Mouse (Mus musculus): Measurements from ENCODE around the gene Dppa3. TPM values are rescaled to one million over a fixed set of nuclear protein-coding genes. Genes with fewer than 3 reads are reported as not detected.

The Dppa3 gene
- total RNA-seq, 2 experiments from 2014 or later, result not detected

DNA sequence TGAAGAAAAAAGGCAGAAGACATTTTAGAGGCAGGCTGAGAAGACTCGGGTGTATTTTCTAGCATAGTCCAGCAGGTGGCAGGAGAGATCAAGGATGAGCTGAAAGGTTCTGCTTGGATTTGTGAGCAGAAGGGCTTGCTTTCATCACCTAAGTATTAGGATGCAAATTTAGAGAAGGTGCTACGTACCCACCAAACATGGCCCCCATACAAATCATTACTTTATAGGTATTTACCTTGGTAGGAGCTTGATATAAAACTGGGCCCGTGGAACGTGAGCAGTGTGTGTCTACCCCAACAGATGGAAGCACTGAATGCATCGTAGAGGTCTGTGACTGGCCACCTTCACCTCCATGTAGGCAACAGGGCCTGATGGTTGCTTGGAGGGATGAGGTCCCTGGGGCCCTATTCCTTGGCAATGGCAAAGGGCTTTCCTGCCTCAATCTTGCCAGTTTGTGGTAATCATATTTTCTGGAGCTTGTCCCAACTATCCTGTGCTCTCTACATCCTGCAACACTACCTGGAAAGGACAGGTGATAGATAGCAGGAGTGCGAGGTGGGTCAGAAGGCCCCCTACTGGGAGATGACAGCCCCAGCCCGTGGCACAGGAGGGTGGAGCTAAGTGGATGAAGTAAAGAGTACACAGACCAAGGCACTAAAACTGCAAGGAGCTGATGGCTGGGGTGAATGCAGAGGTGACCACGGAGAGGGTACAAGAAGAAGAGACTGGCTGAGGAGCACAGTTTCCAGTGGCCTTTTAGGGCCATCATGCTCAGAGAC is 34.6 kb downstream of the Dppa3 start:
- peak; percentile 73 for ATAC-seq (replicated peaks; ENCODE audit: low FRiP score, low TSS enrichment, poor library complexity, severe bottlenecking)

GRCm38 (mm10) chr6:122662551-122663264 is 36.5 kb downstream of the Dppa3 start:
- no peak for ATAC-seq (replicated peaks; ENCODE audit: low FRiP score, low TSS enrichment, poor library complexity, severe bottlenecking)

DNA sequence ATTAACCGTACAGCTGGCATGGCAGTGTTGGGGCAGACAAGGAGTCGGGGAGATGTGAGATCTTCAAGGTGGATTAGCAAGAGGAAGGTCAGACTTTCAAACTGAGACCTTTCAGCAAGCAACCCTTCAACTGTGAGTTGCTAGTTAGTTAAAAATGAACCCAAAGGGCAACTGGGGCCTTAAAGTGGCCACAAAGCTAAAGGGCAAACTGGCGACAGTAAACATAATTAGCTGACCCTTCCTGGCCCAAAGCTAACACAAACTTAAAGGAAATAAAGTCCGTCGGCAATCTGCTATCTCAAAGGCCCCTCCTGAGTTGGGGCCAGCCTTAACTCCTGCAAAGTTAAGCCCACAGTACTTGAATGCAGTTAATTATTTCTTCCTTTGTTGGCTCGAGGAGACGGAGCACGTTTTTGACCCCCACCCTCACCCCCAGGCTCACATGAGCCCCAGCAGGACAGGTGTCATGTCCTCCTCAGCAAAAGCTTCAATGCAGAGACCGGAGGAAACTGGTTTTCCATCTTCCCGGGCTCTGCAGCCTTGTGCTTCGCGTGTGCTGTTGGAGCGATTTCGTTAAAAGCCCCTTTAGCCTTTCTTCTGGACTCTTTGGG is 37.5 kb downstream of the Dppa3 start:
- ATAC-seq (replicated peaks; ENCODE audit: low FRiP score, low TSS enrichment, poor library complexity, severe bottlenecking), result no peak

DNA sequence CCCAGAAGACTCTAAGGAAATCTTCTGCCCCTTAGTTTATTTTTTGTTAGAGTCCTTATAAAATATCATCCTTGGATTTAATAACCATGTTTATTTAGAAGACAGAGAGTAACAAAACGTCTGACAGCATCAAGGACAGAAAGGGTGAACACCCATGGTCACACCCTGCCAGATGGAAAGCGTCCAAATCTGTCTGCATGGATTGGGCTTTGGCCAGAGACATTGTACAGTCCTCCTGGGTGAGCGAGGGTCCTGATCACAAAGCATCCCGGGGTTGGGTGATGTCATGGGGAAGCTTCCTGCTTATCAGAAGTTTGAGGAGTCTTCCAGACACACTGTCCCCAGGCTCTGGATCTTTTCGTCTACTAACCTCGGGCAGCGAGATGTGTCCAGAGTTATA is 39.7 kb downstream of the Dppa3 start:
- ATAC-seq (replicated peaks; ENCODE audit: low FRiP score, low TSS enrichment, poor library complexity, severe bottlenecking), result no peak

GRCm38 (mm10) chr6:122667715-122668114 is 41.5 kb downstream of the Dppa3 start:
- ATAC-seq (replicated peaks; ENCODE audit: low FRiP score, low TSS enrichment, poor library complexity, severe bottlenecking), result no peak

- no peak for ATAC-seq (replicated peaks; ENCODE audit: low FRiP score, low TSS enrichment, poor library complexity, severe bottlenecking)
Observed at GRCm38 (mm10) chr6:122668823-122669222, 42.6 kb downstream of the Dppa3 start.

GRCm38 (mm10) chr6:122669406-122670200 is 43.4 kb downstream of the Dppa3 start:
- ATAC-seq (replicated peaks; ENCODE audit: low FRiP score, low TSS enrichment, poor library complexity, severe bottlenecking), result peak; percentile 85

GRCm38 (mm10) chr6:122670201-122670551 is 44.0 kb downstream of the Dppa3 start:
- ATAC-seq (replicated peaks; ENCODE audit: low FRiP score, low TSS enrichment, poor library complexity, severe bottlenecking), result no peak

DNA sequence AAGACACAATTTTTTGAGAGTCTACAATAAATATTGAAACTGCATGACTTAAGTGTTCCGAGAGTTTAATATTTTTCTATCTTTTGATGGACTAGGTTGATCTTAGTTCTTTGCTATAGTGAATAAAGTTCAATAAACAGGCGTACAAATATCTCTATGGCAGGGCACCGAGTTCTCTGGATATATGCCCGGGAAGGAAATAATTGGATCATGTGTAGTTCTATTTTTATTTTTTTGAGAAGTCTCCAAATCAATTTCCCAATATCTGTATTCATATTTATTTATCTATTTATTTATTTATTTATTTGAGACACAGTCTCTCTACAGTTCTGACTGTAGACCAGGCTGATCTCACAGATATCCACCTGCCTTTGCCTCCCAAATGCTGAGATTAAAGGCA is 44.6 kb downstream of the Dppa3 start:
- ATAC-seq (replicated peaks; ENCODE audit: low FRiP score, low TSS enrichment, poor library complexity, severe bottlenecking), result no peak

DNA sequence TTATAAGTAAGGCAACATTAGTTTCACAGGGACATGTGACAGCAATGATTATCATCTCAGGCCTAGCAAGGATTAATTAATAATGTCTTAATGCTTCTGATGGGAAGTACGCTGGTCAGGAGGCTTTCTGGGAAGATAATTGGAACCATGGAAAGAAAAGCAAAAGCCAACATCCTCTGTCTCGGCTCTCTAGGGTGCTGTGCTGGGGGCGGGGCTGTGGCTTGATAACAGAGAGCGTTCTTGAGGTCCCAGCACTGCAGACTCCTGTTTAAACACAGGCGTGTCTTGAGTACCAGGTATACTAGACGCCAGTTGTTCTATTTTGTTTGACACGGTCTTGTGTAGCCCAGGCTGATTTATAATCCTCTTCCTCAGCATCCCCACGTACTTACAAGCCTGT is 46.5 kb downstream of the Dppa3 start:
- ATAC-seq (replicated peaks; ENCODE audit: low FRiP score, low TSS enrichment, poor library complexity, severe bottlenecking), result no peak

Other genes with a start within 250 kb of the Dppa3 start
- not detected in 2 replicates for gene Rimklb, start 127.6 kb upstream of the Dppa3 start, total RNA-seq (2014; fragmentation: Nextera tagmentation)
- gene Rimklb, start 127.6 kb upstream of the Dppa3 start, total RNA-seq (2017), result not detected in 2 replicates
- not detected in 2 replicates for gene Mfap5, start 120.6 kb upstream of the Dppa3 start, total RNA-seq (2014; fragmentation: Nextera tagmentation)
- not detected in 2 replicates for gene Mfap5, start 120.6 kb upstream of the Dppa3 start, total RNA-seq (2017)
- gene Aicda, start 72.6 kb upstream of the Dppa3 start, total RNA-seq (2014; fragmentation: Nextera tagmentation), result not detected in 2 replicates
- gene Aicda, start 72.6 kb upstream of the Dppa3 start, total RNA-seq (2017), result not detected in 2 replicates
- gene Apobec1, start 24.0 kb upstream of the Dppa3 start, total RNA-seq (2014; fragmentation: Nextera tagmentation), result 11.5 and 30.2 TPM in 2 replicates
- gene Apobec1, start 24.0 kb upstream of the Dppa3 start, total RNA-seq (2017), result 3.1 and 6.2 TPM in 2 replicates
- gene Gdf3, start 16.3 kb upstream of the Dppa3 start, total RNA-seq (2014; fragmentation: Nextera tagmentation), result 14.1 and 24.4 TPM in 2 replicates
- gene Gdf3, start 16.3 kb upstream of the Dppa3 start, total RNA-seq (2017), result 9.7 and 15.2 TPM in 2 replicates
- not detected in 2 replicates for gene Nanog, start 81.1 kb downstream of the Dppa3 start, total RNA-seq (2014; fragmentation: Nextera tagmentation)
- gene Nanog, start 81.1 kb downstream of the Dppa3 start, total RNA-seq (2017), result not detected in 2 replicates
- gene Slc2a3, start 175.2 kb downstream of the Dppa3 start, total RNA-seq (2014; fragmentation: Nextera tagmentation), result 13.3 and 18.9 TPM in 2 replicates
- gene Slc2a3, start 175.2 kb downstream of the Dppa3 start, total RNA-seq (2017), result 21.5 and 26.2 TPM in 2 replicates
- 10.4 and 18.1 TPM in 2 replicates for gene Foxj2, start 193.5 kb downstream of the Dppa3 start, total RNA-seq (2014; fragmentation: Nextera tagmentation)
- 4.3 and 11.3 TPM in 2 replicates for gene Foxj2, start 193.5 kb downstream of the Dppa3 start, total RNA-seq (2017)
- not detected in 2 replicates for gene C3ar1, start 229.8 kb downstream of the Dppa3 start, total RNA-seq (2014; fragmentation: Nextera tagmentation)
- gene C3ar1, start 229.8 kb downstream of the Dppa3 start, total RNA-seq (2017), result not detected in 2 replicates
- 12.1 and 16.3 TPM in 2 replicates for gene Necap1, start 248.1 kb downstream of the Dppa3 start, total RNA-seq (2014; fragmentation: Nextera tagmentation)
- 6.8 and 9.7 TPM in 2 replicates for gene Necap1, start 248.1 kb downstream of the Dppa3 start, total RNA-seq (2017)